Mouse (Mus musculus) thymus, postnatal 10 days (tissue): Measurements from ENCODE around the gene Il16.

Experiments
- DNase-seq, 2 experiments: peaks; one replicate each; pipeline ENCODE4 v3.0.0; 2021; ENCODE audit warnings: low spot score in 2 of 2

Il16 gene

GRCm38 (mm10) chr7:83695449-83696212 lies 49.9 kb downstream of the Il16 start:
- DNase-seq = no peak

GRCm38 (mm10) chr7:83682640-83683274 lies 62.8 kb downstream of the Il16 start:
- DNase-seq = no peak

GRCm38 (mm10) chr7:83678506-83678905 lies 67.0 kb downstream of the Il16 start:
- no peak for DNase-seq

GRCm38 (mm10) chr7:83677296-83677695 lies 68.2 kb downstream of the Il16 start:
- no peak for DNase-seq

DNA sequence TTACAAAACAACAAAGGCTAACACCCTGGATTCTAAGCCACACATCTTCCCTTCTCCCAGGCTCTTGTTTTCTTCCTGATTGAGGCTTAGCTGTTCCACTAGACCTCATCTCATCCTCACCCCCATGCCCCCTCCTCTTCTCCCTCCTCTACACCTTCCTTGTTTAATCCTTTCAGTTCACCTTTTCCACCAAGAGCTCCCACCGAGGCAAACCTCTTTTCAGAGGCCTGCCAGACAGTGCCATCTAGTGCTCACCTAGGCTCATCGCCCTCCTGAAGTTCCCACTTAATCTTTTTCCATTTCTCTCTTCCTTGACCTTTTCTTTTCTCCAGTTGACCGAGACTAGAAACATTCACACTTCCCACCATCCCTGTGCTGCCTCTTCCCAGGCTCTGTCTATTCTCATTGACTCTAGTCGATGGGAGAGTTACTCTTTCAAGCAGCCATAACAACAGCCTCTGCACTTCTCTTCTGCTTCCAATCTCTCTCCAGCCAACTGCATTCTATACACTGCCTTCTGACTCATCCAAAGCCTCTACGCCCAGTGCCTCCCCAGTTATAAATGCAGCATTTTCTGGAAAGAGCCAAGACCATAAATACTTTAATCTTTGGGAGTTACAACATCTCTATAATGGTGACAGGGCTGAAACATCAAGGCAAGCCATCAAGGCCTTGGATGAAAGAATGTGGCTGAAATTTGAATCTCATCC lies 69.8 kb downstream of the Il16 start:
- peak in 1 of 2 experiments; percentile 57 for DNase-seq

GRCm38 (mm10) chr7:83671573-83671972 lies 74.0 kb downstream of the Il16 start:
- no peak for DNase-seq

- DNase-seq = peak; percentile 16 to 39
Measured at GRCm38 (mm10) chr7:83668724-83669123, 76.8 kb downstream of the Il16 start.

DNA sequence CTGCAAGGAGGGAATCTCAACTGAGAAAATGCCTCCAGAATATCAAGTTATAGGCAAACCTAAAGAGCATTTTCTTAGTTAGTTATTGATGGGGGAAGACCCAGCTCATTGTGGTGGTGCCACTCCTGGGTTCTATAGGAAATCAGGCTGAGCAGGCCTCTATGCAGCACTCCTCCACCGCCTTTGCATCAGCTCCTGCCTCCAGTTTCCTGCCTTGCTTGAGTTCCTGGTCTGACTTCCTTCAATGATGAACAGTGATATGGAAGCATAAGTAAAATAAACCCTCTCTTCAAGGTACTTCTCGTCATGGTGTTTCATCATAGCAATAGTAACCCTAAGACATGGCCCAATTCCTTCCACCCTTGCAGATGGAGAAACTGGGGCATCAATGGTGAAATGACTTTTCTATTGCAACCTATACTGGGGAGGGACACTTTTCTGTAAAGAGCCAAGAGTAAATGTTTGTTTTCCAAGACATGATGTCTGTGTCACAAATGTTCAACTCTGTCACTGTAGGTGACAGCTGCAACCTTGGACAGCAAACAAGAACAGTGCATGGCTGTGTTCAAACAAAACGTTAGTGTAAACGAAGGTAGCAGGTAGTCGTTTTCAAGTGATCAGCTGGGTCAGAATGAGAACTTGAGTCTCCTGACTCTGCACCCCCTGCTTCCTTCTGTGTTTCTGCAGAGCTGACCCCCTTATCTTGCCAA lies 77.4 kb downstream of the Il16 start:
- peak in 1 of 2 experiments; percentile 1 for DNase-seq

DNA sequence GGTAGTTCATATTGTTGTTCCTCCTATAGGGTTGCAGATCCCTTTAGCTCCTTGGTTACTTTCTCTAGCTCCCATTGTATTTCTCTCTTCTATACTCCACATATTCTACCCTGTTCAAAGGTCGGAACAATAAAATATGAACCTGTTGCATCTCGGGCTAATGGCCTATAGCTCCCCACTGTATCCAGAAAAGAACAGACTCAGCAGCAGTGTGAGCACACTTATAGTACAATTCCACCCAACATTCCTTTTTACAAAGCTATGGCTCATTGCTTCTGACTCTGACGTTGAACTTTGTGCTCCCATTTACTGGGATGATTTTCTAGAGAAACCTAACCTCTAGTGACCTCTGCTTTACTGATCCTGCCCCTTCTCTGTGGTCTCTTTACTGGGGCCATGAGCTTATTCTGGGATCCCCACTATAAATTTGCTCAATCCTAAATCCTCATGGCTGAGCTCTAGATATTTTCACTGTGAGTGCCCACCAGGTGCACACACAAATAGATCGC lies 79.4 kb downstream of the Il16 start:
- DNase-seq = no peak

- DNase-seq = no peak
Measured at GRCm38 (mm10) chr7:83662711-83663375, 82.7 kb downstream of the Il16 start.

- DNase-seq = no peak
Measured at GRCm38 (mm10) chr7:83661763-83662162, 83.8 kb downstream of the Il16 start.

GRCm38 (mm10) chr7:83661031-83661430 lies 84.5 kb downstream of the Il16 start:
- peak; percentile 66 to 73 for DNase-seq

- DNase-seq = peak; percentile 66 to 76
Measured at GRCm38 (mm10) chr7:83660273-83660691, 85.2 kb downstream of the Il16 start.

GRCm38 (mm10) chr7:83659159-83660065 lies 86.1 kb downstream of the Il16 start:
- DNase-seq = peak; percentile 56 to 69

GRCm38 (mm10) chr7:83658716-83659115 lies 86.8 kb downstream of the Il16 start:
- no peak for DNase-seq

- DNase-seq = peak; percentile 83 to 84
Measured at GRCm38 (mm10) chr7:83654938-83655630, 90.4 kb downstream of the Il16 start.

DNA sequence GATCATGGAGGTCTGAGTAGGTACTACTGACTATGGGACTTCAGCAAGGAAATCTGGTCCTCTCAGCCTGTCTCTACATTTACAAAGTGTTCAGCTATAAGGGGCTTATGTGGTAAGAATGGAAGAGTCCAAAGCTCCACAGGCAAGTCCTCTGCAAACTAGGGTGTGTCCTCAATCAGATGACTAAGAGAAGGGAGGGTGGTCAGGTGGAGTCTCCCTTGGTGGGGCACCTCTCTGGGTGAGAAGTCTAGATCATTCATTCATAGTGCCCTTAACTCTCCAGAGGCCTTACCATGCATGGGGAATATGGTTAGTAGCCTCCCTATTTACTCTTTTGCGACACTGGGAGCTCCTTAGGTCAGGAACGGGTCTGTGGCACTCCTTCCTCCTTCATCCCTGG lies 91.3 kb downstream of the Il16 start:
- no peak for DNase-seq

DNA sequence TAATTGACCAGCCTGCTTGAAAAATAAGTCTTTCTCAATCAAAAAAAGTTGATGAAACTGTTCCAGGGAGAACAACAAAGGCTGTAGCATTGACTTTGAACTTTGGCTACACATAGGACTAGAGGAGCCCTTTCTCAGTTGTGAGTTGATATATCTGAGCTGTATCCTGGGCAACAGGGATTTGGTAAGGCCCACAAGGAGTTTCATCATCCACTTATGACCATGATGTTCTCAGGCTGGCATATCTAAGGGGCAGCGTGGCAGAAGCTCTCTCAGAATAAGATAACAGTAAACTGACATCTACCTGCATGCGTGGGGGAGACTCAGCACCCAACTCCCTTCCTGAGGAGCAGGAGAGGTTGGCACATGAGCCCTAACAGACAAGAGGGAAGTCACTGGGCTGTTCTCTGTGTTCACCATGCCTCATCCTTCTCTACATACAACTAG lies 91.9 kb downstream of the Il16 start:
- no peak for DNase-seq

GRCm38 (mm10) chr7:83652498-83652897 lies 93.0 kb downstream of the Il16 start:
- DNase-seq = no peak
